Mouse (Mus musculus) stomach, embryonic 16.5 days (tissue): ENCODE measurements at regions not wholly inside any gene's neighbourhood (a gene's known extent, or its start where the extent isn't known, plus 50 kb on each side); places are given as distances from the start of the nearest gene placed in this dataset.

ENCODE experiments used
- ATAC-seq: fragments of 200-750 bp; cut with Nextera tagmentation; 2 replicates; pipeline ENCODE4 v1.8.0; 2017; ENCODE audit warnings: moderate number of reproducible peaks, moderate TSS enrichment; ENCODE audit not compliant: insufficient read depth, low FRiP score
- H3K27ac ChIP-seq: fragments of 300-500 bp; sonication (generic); 2 replicates; pipeline ENCODE4 v1.5.1; 2014; ENCODE audit warnings: low read length
- H3K27me3 ChIP-seq: fragments of 300-500 bp; sonication (generic); 2 replicates; pipeline ENCODE4 v1.6.1; 2014; ENCODE audit warnings: low read length, control low read depth, mixed read lengths; ENCODE audit not compliant: control insufficient read depth, insufficient read depth
- H3K36me3 ChIP-seq: fragments of 300-500 bp; sonication (generic); 2 replicates; pipeline ENCODE4 v1.6.1; 2014; ENCODE audit warnings: low read length; ENCODE audit not compliant: control insufficient read depth, insufficient read depth
- H3K4me1 ChIP-seq: fragments of 300-500 bp; sonication (generic); 2 replicates; pipeline ENCODE4 v1.6.1; 2014; ENCODE audit warnings: low read length, control low read depth, mixed read lengths; ENCODE audit not compliant: control insufficient read depth, insufficient read depth
- H3K4me2 ChIP-seq: fragments of 300-500 bp; sonication (generic); 2 replicates; pipeline ENCODE4 v1.6.1; 2014; ENCODE audit warnings: low read depth, low read length, mixed read lengths
- H3K4me3 ChIP-seq: fragments of 300-500 bp; sonication (generic); replicated peaks from 2 replicates; pipeline ENCODE4 v1.5.1; 2014; ENCODE audit warnings: mild to moderate bottlenecking, low read length
- H3K9ac ChIP-seq: fragments of 300-500 bp; sonication (generic); 2 replicates; pipeline ENCODE4 v1.6.1; 2014; ENCODE audit warnings: low read length
- H3K9me3 ChIP-seq: fragments of 300-500 bp; sonication (generic); replicated peaks from 2 replicates; pipeline ENCODE4 v1.6.1; 2016; ENCODE audit warnings: low read length, control low read depth; ENCODE audit not compliant: control insufficient read depth
- WGBS: fragments of 180-500 bp; shearing (Covaris S2); extraction: QIAGEN DNeasy Blood & Tissue Kit; methylation state at CpG from one replicate; pipeline ENCODE4 v1.1.7; 2014; 5-methylcytosine and 5-hydroxymethylcytosine counted together

DNA sequence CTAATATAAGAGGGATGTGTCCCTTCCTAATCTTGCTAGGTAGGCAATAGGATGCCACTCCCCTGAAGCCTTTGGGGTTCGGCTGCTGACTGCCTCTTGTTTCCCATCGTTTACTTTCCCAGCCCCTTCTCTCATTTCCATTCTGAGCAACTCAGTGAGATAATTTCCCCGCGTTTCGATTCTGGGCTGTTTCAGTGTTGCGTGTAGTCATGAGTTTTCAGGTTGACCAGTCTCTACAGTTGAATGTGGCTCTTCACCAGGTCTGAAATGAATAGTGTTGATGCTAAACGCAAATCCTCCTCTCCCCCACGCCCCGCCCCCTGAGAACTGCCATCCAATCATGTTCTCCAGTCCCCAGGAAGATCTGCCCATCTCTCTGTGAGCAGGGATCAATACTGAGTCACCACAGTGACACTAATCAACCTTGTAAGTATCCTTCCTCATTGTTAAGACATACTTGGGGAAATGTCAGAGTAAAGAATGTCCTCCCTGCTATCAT lies 890.6 kb downstream of the Gsdmc2 start:
- Histone ChIP-seq H3K36me3 (no peaks in the 10 kb centered on the region), H3K4me2 (no peak overlapping the region), H3K4me3 (no peak overlapping the region), H3K4me1 (no peaks in the 10 kb centered on the region), H3K27ac (no peak overlapping the region), H3K9ac (no peak overlapping the region), H3K9me3 (no peaks in the 10 kb centered on the region), H3K27me3 (no peaks in the 10 kb centered on the region)
- no peak for ATAC-seq
- WGBS: 77% methylated on average over 9 of the region's 9 CpGs

DNA sequence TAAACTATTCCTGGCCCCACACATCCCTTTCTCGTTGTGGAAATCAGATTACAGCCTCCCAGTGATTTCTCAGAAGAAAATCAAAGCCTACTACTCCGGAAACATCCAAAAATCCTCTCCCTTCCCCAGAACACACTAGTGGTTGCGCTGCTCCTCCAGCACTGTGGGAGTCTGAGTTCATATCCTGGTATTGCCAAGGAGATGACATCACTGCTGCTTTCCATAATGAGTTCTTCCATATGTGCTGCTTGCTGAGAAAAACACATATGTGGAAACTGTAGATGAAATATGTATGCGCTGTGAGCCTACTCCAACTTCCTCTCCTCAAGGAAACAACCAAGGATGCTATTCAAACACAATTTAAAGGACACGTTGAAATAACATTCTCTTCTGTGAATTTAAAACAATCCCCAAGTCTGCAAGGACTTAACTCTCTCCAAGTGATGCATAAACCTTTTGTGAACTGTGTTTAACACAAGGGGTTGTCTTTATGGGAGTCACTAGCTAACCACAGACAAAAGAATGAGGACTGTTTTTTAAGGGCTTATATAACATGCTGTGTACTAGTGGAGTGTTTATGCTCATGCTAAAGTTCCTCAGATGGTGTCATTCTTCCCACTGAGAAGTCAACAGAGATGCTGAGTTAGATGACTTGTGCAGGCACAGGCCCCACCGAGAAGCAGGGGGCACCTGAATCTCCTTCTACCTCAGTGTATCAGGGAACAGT lies 891.6 kb downstream of the Gsdmc2 start:
- Histone ChIP-seq H3K4me2 (no peak overlapping the region), H3K27ac (peak overlapping the region; percentile 43; the same call in 1 of the 2 replicates), H3K4me3 (no peak overlapping the region), H3K27me3 (no peaks in the 10 kb centered on the region), H3K9me3 (no peaks in the 10 kb centered on the region), H3K9ac (no peak overlapping the region), H3K36me3 (no peaks in the 10 kb centered on the region), H3K4me1 (no peaks in the 10 kb centered on the region)
- no peak for ATAC-seq
- WGBS: 35% methylated on average over 6 of the region's 6 CpGs

DNA sequence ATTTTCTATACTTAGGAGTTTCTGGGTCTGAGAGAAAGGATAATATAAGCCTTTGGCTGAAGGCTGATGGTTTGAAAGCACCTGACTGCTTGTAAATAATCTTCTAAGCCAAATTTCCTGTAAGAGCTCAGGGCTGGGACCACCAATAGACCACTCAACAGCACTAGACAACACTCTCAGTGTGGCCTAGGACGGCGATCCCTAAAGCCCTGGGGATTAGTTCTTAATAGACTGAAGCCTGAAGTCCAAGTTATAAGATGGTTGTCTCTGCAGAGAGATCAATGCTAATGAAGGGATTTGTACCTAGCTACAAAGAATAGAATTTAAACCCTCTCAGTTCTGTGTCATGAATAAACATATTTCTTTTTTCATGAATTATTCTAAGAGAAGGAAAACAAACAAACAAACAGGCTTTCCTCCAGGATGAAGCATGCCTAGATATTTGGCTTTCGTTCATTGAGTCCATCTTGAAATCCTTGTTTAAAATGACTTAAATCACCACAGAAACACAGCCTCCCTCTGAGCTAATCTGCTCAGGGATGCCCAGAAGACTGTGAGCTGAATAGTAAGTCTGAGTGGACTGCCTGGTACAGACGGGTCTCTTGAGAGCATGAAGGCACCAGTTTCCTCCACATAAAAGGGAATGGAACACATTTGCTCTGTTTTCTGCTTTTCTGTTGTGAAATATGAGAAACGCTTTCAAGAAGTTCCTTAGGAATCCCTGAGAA lies 892.3 kb downstream of the Gsdmc2 start:
- H3K27ac ChIP-seq: peak overlapping the region; percentile 43; the same call in 1 of the 2 replicates
- no peak overlapping the region for H3K9ac ChIP-seq
- no peak overlapping the region for H3K4me3 ChIP-seq
- H3K4me1 ChIP-seq: no peaks in the 10 kb centered on the region
- H3K4me2 ChIP-seq: no peak overlapping the region
- ATAC-seq: no peak
- no peaks in the 10 kb centered on the region for H3K27me3 ChIP-seq
- H3K36me3 ChIP-seq: no peaks in the 10 kb centered on the region
- H3K9me3 ChIP-seq: no peaks in the 10 kb centered on the region
- WGBS: 59% methylated on average over 5 of the region's 5 CpGs

DNA sequence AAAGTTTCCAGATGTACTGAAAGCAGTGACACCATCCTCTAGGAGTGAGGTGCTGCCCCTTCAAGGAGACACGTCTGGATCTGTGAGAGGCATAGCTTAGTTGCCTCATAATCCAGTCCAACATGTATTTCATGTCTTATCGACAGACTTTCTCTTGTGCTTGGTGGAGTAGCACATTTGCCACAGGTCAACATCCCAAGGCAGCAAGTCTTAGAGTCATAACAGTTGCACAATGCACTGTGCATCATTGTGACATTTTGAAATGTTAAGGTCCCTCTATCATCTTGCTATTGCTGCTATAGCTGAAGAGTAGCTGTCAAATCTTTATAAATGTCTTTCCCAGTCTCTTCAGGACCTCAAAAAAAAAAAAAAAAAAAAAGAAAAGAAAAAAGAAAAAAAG lies 905.6 kb downstream of the Gsdmc2 start:
- Histone ChIP-seq H3K36me3 (no peaks in the 10 kb centered on the region), H3K9me3 (no peaks in the 10 kb centered on the region), H3K4me2 (no peak overlapping the region), H3K4me3 (no peak overlapping the region), H3K27ac (no peak overlapping the region), H3K27me3 (no peaks in the 10 kb centered on the region), H3K4me1 (no peaks in the 10 kb centered on the region), H3K9ac (no peak overlapping the region)
- ATAC-seq: no peak
- WGBS: 65% methylated on average over 2 of the region's 2 CpGs

DNA sequence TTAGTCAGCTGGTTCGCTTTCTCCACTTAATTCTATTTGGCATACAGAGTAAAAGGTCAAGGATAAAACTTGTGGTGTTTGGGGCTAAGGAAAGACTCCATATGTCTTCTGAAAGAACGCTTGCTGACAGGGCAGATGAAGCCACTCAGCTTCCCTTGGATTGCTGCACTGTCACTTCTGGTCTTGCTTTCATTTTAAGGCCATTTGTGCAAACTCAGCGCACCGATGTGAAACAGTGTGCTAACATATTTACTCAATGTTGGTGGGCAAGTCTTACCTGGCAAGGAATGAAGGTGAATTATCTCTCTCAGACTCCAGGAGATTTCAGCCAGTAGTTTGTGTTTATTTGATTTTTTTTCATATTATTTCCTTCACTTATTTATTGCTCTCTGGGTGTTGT lies 907.2 kb downstream of the Gsdmc2 start:
- Histone ChIP-seq H3K9me3 (no peaks in the 10 kb centered on the region), H3K27me3 (no peaks in the 10 kb centered on the region), H3K4me3 (no peak overlapping the region), H3K4me2 (no peak overlapping the region), H3K4me1 (0 out of 2 replicates have a peak, but pooled peaks cover 1% of the 10 kb centered on the region), H3K9ac (no peak overlapping the region), H3K27ac (no peak overlapping the region), H3K36me3 (no peaks in the 10 kb centered on the region)
- 65% methylated on average over 4 of the region's 4 CpGs for WGBS
- no peak for ATAC-seq

DNA sequence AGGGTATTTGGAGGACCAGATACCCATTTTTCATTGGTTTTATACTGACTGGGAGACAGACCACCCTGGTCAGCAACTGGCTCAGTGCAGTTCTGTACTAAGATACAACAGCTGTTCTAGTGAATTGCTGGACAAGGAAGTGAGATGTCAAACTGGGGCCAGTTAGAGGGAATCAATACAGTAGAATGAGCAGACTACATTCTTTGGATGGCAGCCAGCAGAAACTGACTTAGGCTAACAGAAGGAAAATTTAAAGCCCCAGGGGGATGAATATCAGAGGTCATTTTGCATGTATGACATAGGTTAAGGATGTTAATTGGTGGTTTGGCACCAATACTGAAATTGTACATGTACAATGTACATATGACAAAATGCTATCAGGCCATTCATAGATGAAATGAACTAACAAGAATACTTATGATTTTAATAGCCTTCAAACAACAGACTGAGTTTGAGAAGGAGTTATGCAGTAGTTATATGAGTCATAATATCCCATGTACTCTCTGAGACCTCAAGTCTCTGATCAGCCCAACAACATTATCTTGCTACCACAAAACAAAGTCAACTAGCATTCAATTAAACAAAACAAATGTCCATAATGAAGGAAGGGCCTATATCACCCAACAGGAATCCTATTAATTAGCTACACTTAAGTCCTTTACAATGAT lies 910.3 kb downstream of the Gsdmc2 start:
- ATAC-seq: peak; percentile 93

DNA sequence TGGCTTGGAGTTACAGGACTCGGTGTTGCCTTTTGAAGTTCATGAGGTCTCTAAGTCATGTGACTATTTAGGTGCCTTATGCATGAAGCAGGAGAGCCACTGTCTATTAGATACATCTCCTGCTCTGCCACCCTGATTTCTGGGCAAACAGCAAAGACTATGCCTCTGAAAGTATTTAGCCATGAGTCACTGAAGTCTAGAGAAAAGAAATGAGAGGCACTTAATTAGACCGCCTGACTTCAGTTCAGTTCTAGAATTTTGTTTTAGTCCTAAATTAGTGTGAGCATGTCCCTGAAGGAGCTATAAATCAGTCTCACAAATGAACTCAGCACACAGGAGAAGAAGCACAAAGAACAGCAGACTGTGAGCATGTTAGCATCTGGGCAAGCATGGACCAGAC lies 924.5 kb downstream of the Gsdmc2 start:
- Histone ChIP-seq H3K9ac (no peak overlapping the region), H3K36me3 (no peaks in the 10 kb centered on the region), H3K4me2 (no peak overlapping the region), H3K4me1 (no peaks in the 10 kb centered on the region), H3K27ac (no peak overlapping the region), H3K9me3 (no peaks in the 10 kb centered on the region), H3K27me3 (no peaks in the 10 kb centered on the region), H3K4me3 (no peak overlapping the region)
- WGBS: 68% methylated on average over 2 of the region's 2 CpGs
- ATAC-seq: no peak

More for the DNA sequence above, 910.3 kb downstream of the Gsdmc2 start:
- Histone ChIP-seq H3K27me3 (no peaks in the 10 kb centered on the region), H3K36me3 (no peaks in the 10 kb centered on the region), H3K27ac (no peak overlapping the region), H3K9me3 (no peaks in the 10 kb centered on the region), H3K4me3 (no peak overlapping the region), H3K9ac (no peak overlapping the region), H3K4me2 (no peak overlapping the region), H3K4me1 (0 out of 2 replicates have a peak, but pooled peaks cover 3% of the 10 kb centered on the region)

DNA sequence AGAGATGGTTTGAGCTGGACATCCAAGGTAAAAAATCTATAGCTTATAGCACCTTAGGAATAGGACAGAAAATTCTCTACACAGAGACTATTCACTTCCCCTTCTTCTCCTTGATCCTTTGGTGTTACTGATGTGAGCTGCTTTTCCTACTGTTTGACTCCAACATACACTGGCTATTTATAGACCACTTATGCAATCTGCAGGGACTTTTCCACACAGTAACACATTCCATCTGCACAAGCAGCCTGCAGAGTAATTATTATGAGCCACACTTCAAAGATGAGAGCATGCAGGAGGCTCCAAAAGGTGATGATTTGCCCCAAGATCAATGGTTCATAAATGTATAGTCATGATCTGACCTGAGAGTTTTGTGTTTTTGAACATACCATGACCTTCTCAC lies 925.7 kb downstream of the Gsdmc2 start:
- no peak overlapping the region for H3K9ac ChIP-seq
- no peaks in the 10 kb centered on the region for H3K36me3 ChIP-seq
- H3K4me3 ChIP-seq: no peak overlapping the region
- H3K4me1 ChIP-seq: no peaks in the 10 kb centered on the region
- ATAC-seq: no peak
- no peaks in the 10 kb centered on the region for H3K27me3 ChIP-seq
- no peaks in the 10 kb centered on the region for H3K9me3 ChIP-seq
- H3K4me2 ChIP-seq: no peak overlapping the region
- H3K27ac ChIP-seq: no peak overlapping the region

DNA sequence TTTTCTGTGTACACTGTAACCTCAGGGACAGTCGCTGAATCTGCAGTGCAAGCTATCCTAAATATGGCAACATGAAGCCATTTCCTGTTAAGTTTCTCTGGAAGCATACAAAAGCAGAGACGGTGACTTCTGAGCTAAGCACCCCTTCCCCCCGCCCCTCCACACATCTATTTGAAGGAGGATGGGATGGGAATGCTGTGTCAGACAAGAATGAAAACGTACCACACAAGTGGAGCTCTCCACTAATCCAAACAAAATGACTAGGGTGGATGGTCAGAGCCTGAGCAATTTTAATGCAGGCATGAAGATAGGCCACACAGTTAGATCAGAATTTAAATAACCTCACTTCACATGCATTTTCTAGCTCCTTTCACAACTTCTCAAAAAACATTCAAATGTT lies 936.6 kb downstream of the Gsdmc2 start:
- peaks cover 3% of the 10 kb centered on the region; the same call in 1 of the 2 replicates for H3K4me1 ChIP-seq
- 22% methylated on average over 4 of the region's 4 CpGs for WGBS
- no peaks in the 10 kb centered on the region for H3K27me3 ChIP-seq
- peak overlapping the region; percentile 76; the same call in 1 of the 2 replicates for H3K27ac ChIP-seq
- no peaks in the 10 kb centered on the region for H3K9me3 ChIP-seq
- no peak overlapping the region for H3K4me3 ChIP-seq
- peak; percentile 64; the same call in 1 of the 2 replicates for ATAC-seq
- no peak overlapping the region for H3K4me2 ChIP-seq
- H3K36me3 ChIP-seq: no peaks in the 10 kb centered on the region
- H3K9ac ChIP-seq: no peak overlapping the region
